Mouse (Mus musculus) frontal cortex, adult 2 months (tissue): Measurements from ENCODE around the gene Myo18b. TPM values are rescaled to one million over a fixed set of nuclear protein-coding genes. Genes with fewer than 3 reads are reported as not detected.

Source experiments
- DNase-seq, 2 experiments: peaks; one replicate each; pipeline ENCODE4 v3.0.0; 2022; ENCODE audit warnings: low spot score in 1 of 2; ENCODE audit errors: extremely low spot score in 1 of 2
- polyA plus RNA-seq: library from polyadenylated mRNA; depleted of rRNA; stranded (reverse); fragments of >200 nt; gene quantifications from 2 replicates; pipeline ENCODE4 v1.2.3, GENCODE M21; 2012; rRNA removed

Myo18b gene
- polyA plus RNA-seq, result 2.0 TPM in 2 replicates

GRCm38 (mm10) chr5:112895674-112896654, at the start of gene Myo18b:
Myo18b (minus strand) TSS chr5:112896362.
- DNase-seq, result peak in 1 of 2 experiments; percentile 8

- DNase-seq, result no peak
Measured at GRCm38 (mm10) chr5:112945925-112946324, 49.8 kb upstream of the Myo18b start.

- DNase-seq, result no peak
Measured at GRCm38 (mm10) chr5:112942244-112942643, 46.1 kb upstream of the Myo18b start.

GRCm38 (mm10) chr5:112941001-112941400, 44.8 kb upstream of the Myo18b start:
- DNase-seq, result no peak

GRCm38 (mm10) chr5:112936632-112937031, 40.5 kb upstream of the Myo18b start:
- no peak for DNase-seq

GRCm38 (mm10) chr5:112935436-112935835, 39.3 kb upstream of the Myo18b start:
- no peak for DNase-seq

GRCm38 (mm10) chr5:112932878-112933567, 36.9 kb upstream of the Myo18b start:
- DNase-seq, result no peak

- peak in 1 of 2 experiments; percentile 42 for DNase-seq
Measured at GRCm38 (mm10) chr5:112931901-112932300, 35.7 kb upstream of the Myo18b start.

GRCm38 (mm10) chr5:112928201-112928881, 32.2 kb upstream of the Myo18b start:
- DNase-seq, result no peak

GRCm38 (mm10) chr5:112925422-112925821, 29.3 kb upstream of the Myo18b start:
- DNase-seq, result no peak

GRCm38 (mm10) chr5:112924806-112925205, 28.6 kb upstream of the Myo18b start:
- no peak for DNase-seq

- DNase-seq, result no peak
Measured at GRCm38 (mm10) chr5:112923841-112924240, 27.7 kb upstream of the Myo18b start.

GRCm38 (mm10) chr5:112921914-112922313, 25.8 kb upstream of the Myo18b start:
- DNase-seq, result no peak

GRCm38 (mm10) chr5:112910381-112910780, 14.2 kb upstream of the Myo18b start:
- no peak for DNase-seq

- no peak for DNase-seq
Measured at GRCm38 (mm10) chr5:112908169-112908614, 12.0 kb upstream of the Myo18b start.

- no peak for DNase-seq
Measured at GRCm38 (mm10) chr5:112907504-112907903, 11.3 kb upstream of the Myo18b start.

GRCm38 (mm10) chr5:112893462-112894060, 2.6 kb downstream of the Myo18b start:
- no peak for DNase-seq

GRCm38 (mm10) chr5:112892411-112892810, 3.8 kb downstream of the Myo18b start:
- DNase-seq, result no peak

GRCm38 (mm10) chr5:112888651-112889050, 7.5 kb downstream of the Myo18b start:
- DNase-seq, result no peak
